Mouse (Mus musculus) granulocyte monocyte progenitor cell, adult 5-6 weeks (primary cell): ENCODE measurements around the gene Mpp6. TPM values are rescaled to one million over a fixed set of nuclear protein-coding genes. Genes with fewer than 3 reads are reported as not detected.

Source experiments
- ATAC-seq: replicated peaks from 2 replicates; pipeline ENCODE4 v1.8.0; 2016; ENCODE audit warnings: mild to moderate bottlenecking, moderate TSS enrichment, inconsistent platforms; ENCODE audit not compliant: poor library complexity, severe bottlenecking
- total RNA-seq, 2 experiments: library from RNA; stranded (forward) in 1 of 2; stranded (reverse) in 1 of 2; fragments of 200-712, 200-1000 nt in 1 of 2; fragments of >200 nt in 1 of 2; fragmentation: Nextera tagmentation in 1 of 2; gene quantifications; 2 replicates each; pipeline ENCODE4 v1.2.3; 2014 to 2017

Mpp6 gene
- total RNA-seq, 2 experiments from 2014 or later = 104 to 174 TPM

DNA sequence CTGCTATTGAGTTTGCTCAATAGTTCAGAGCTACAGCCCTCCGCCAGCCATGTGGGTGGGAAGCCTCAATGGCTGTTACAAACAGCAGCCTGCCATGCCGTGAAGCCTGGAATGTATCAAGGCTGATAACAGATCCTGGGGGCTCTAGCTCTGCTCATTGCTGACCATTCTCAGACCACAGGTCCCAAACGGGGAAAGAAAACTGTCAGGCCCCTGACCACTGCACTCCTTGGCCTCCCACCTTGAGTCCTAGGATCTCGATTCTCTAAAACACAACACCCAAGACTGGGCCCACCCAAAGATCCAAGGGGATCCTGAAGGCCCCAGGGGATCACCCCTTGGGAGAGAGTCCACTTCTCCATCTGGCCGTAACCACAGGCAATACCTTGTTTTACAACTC lies 112.3 kb downstream of the Mpp6 start:
- ATAC-seq = no peak

- ATAC-seq = peak; percentile 38; the same call in 1 of the 2 replicates
These were observed 112.9 kb downstream of the Mpp6 start for GRCm38 (mm10) chr6:50222986-50223385.

GRCm38 (mm10) chr6:50223606-50224005 lies 113.6 kb downstream of the Mpp6 start:
- ATAC-seq = no peak

DNA sequence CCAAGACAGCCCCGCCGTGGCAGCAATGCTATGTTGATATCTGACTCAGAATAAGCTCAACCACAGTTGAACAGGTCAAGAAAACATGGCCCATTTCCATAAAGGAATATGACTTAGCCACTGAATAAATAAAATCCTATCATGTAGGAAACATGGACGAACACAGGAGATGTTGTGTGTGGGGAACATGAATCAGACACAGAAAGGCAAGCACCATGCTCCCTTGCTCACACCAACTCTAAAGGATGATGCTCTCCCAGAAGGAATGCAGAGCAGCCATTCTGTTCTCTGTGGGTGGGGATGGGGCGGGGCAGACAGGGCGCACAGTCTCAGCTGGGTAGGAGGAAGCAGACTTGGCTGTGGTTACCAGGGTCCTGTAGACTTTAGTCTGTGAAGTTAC lies 115.2 kb downstream of the Mpp6 start:
- no peak for ATAC-seq

GRCm38 (mm10) chr6:50228180-50228579 lies 118.1 kb downstream of the Mpp6 start:
- ATAC-seq = no peak

GRCm38 (mm10) chr6:50231288-50231687 lies 121.2 kb downstream of the Mpp6 start:
- no peak for ATAC-seq

DNA sequence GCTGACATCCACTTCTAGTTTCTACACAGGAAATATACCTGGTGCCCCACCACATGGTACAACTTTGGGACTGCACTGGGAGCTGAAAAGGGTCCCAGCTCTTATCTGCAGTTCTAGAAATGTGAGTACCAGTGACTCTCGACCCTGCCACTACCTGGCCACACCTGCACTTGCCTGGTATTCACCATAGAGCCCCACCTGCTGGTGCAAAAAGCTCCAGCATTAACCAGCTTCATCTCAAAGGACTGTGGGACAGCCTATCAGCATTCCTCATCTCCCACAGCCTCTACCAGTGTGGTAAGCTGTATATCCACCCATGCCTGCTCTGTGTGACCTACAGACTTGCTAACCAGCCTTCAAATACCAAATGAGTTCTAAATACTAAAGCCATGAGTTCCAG lies 122.9 kb downstream of the Mpp6 start:
- ATAC-seq = no peak

DNA sequence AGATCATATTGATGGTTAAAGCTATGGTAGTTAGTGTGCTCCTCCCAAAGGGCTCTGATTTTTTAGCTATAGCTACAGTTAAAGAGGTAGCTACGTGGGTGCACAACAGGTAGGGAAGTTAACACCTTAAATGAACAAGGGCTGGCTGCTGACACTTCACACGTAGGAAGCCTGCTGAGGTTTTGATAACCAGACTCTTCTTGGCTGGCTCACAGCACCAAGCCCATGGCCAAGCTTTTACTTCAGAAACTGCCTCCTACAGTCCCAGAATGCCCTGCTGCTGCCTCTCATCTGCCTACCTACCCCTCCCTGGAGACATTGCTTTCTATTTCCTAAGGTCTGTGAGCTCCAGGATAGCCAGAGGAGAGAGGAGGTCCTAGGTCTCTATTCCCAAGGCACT lies 127.9 kb downstream of the Mpp6 start:
- ATAC-seq = no peak

- no peak for ATAC-seq
These were observed 129.9 kb downstream of the Mpp6 start for GRCm38 (mm10) chr6:50239902-50240301.

- no peak for ATAC-seq
These were observed 130.4 kb downstream of the Mpp6 start for GRCm38 (mm10) chr6:50240437-50240836.

- no peak for ATAC-seq
These were observed 134.1 kb downstream of the Mpp6 start for GRCm38 (mm10) chr6:50244126-50244525.

GRCm38 (mm10) chr6:50244967-50245366 lies 134.9 kb downstream of the Mpp6 start:
- ATAC-seq = peak; percentile 80

DNA sequence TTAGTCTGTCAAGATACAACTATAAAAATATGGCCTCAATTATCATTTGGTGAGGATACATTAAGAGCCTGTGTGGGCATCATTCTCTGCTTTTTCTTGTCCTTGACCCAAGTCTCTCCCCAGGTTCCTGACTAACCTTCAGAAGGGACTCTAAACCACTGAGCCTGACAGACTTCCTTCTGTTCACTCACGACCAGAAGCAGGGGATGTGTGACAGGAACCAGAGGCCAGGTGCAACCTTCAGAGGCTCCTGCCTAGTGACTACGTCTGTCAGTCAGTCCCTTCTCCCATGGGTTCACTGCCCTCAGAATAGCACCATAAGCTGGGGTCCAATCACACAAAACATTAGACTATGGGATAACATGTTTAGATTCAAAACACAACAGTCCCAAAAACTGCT lies 137.3 kb downstream of the Mpp6 start:
- no peak for ATAC-seq

- ATAC-seq = no peak
These were observed 137.8 kb downstream of the Mpp6 start for GRCm38 (mm10) chr6:50247791-50248190.

Other genes with a start within 250 kb of the Mpp6 start
- 4.4 and 7.4 TPM in 2 replicates for gene Gsdme, start 153.6 kb downstream of the Mpp6 start, total RNA-seq (2014; fragmentation: Nextera tagmentation)
- gene Gsdme, start 153.6 kb downstream of the Mpp6 start, total RNA-seq (2017) = 6.4 and 11.0 TPM in 2 replicates